Mouse (Mus musculus) kidney, embryonic 16.5 days (tissue): ENCODE data around the gene Pde4d. TPM values are rescaled to one million over a fixed set of nuclear protein-coding genes. Genes with fewer than 3 reads are reported as not detected.

Experiments used
- ATAC-seq: fragments of 200-750 bp; cut with Nextera tagmentation; 2 replicates; pipeline ENCODE4 v1.8.0; 2017; ENCODE audit warnings: moderate TSS enrichment; ENCODE audit not compliant: low FRiP score, low TSS enrichment
- H3K27ac ChIP-seq: fragments of 300-500 bp; sonication (generic); 2 replicates; pipeline ENCODE4 v1.5.1; 2014; ENCODE audit warnings: low read length
- H3K27me3 ChIP-seq: fragments of 300-500 bp; sonication (generic); 2 replicates; pipeline ENCODE4 v1.6.1; 2014; ENCODE audit warnings: low read length, control low read depth, mixed read lengths; ENCODE audit not compliant: insufficient read depth
- H3K36me3 ChIP-seq: fragments of 300-500 bp; sonication (generic); 2 replicates; pipeline ENCODE4 v1.6.1; 2014; ENCODE audit warnings: low read length, control low read depth, mixed read lengths; ENCODE audit not compliant: insufficient read depth
- H3K4me1 ChIP-seq: fragments of 300-500 bp; sonication (generic); 2 replicates; pipeline ENCODE4 v1.6.1; 2014; ENCODE audit warnings: low read length, control low read depth, mixed read lengths; ENCODE audit not compliant: insufficient read depth
- H3K4me2 ChIP-seq: fragments of 300-500 bp; sonication (generic); replicated peaks from 2 replicates; pipeline ENCODE4 v1.6.1; 2014; ENCODE audit warnings: low read depth, low read length
- H3K4me3 ChIP-seq: fragments of 300-500 bp; sonication (generic); 2 replicates; pipeline ENCODE4 v1.5.1; 2014; ENCODE audit warnings: mild to moderate bottlenecking, low read length
- H3K9ac ChIP-seq: fragments of 300-500 bp; sonication (generic); replicated peaks from 2 replicates; pipeline ENCODE4 v1.6.1; 2014; ENCODE audit warnings: low read length
- H3K9me3 ChIP-seq: fragments of 300-500 bp; sonication (generic); 2 replicates; pipeline ENCODE4 v1.6.1; 2016; ENCODE audit warnings: low read length, control low read depth
- WGBS: fragments of 180-500 bp; shearing (Covaris S2); extraction: QIAGEN DNeasy Blood & Tissue Kit; methylation state at CpG from one replicate; pipeline ENCODE4 v1.1.7; 2014; 5-methylcytosine and 5-hydroxymethylcytosine counted together
- polyA plus RNA-seq: library from polyadenylated mRNA; unstranded; fragments of >200 nt; fragmentation: Nextera tagmentation; extraction: Ambion mirVana; gene quantifications from 2 replicates; pipeline ENCODE4 v1.2.1, GENCODE M21; 2015

Gene Pde4d
- polyA plus RNA-seq, 1 experiment from 2014 or later: 11.1 TPM

GRCm38 (mm10) chr13:108618207-108618606, 168.5 kb downstream of the Pde4d start:
- H3K4me1 ChIP-seq: no peaks in the 10 kb centered on the region
- no peak overlapping the region for H3K4me3 ChIP-seq
- H3K27ac ChIP-seq: no peak overlapping the region
- no peaks in the 10 kb centered on the region for H3K27me3 ChIP-seq
- H3K9me3 ChIP-seq: peaks cover 6% of the 10 kb centered on the region; the same call in 1 of the 2 replicates
- no peaks in the 10 kb centered on the region for H3K36me3 ChIP-seq
- WGBS: 47% methylated on average over 1 of the region's 1 CpGs
- ATAC-seq: no peak
- H3K9ac ChIP-seq: no peak overlapping the region
- no peak overlapping the region for H3K4me2 ChIP-seq

DNA sequence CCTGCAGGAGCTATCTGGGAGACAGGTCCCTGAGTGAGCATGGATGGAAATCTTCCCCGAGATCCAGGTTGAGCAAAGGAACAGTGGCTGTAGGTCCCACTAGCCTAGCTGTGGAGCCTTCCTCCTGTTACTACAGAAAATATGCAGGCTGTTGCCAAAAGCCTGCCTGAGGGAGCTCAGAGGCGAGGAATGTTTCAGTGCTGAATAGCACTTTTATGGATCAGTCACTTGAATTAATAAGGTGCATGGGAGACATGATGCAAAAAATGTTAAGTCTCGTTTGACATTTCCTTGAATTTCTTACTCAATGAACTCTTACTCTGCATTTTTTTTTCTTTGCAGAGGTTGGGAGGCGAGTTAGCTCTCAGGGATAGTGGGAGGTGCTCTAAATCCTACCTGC, 172.9 kb downstream of the Pde4d start:
- Histone ChIP-seq H3K9me3 (peaks cover 1% of the 10 kb centered on the region; the same call in 1 of the 2 replicates), H3K4me1 (no peaks in the 10 kb centered on the region), H3K27me3 (no peaks in the 10 kb centered on the region), H3K4me3 (no peak overlapping the region), H3K27ac (no peak overlapping the region), H3K36me3 (no peaks in the 10 kb centered on the region), H3K4me2 (no peak overlapping the region), H3K9ac (no peak overlapping the region)
- no peak; the same call in 1 of the 2 replicates for ATAC-seq
- WGBS: 43% methylated on average over 4 of the region's 4 CpGs

DNA sequence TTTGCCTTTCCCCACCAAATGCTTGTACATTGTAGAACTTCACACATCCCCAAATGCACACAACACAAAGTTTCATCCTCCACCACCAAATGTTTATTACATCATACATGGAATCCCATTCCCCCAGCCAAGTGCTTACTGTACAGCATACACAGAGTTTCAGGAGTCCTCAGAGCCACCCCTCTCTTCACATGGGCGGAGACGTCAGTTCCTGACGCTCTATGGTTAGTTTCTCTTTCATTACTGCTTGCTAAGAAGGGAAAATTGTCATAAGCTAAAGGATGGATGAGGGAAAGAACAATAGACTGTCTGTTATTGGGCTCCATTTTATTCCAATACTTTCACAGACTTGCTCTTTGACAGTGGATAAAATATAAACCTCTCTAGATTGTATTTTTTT, 174.2 kb downstream of the Pde4d start:
- H3K4me3 ChIP-seq: no peak overlapping the region
- no peaks in the 10 kb centered on the region for H3K27me3 ChIP-seq
- no peaks in the 10 kb centered on the region for H3K4me1 ChIP-seq
- no peak overlapping the region for H3K27ac ChIP-seq
- no peak for ATAC-seq
- no peaks in the 10 kb centered on the region for H3K36me3 ChIP-seq
- no peaks in the 10 kb centered on the region for H3K9me3 ChIP-seq
- no peak overlapping the region for H3K4me2 ChIP-seq
- H3K9ac ChIP-seq: no peak overlapping the region
- 88% methylated on average over 3 of the region's 3 CpGs for WGBS

DNA sequence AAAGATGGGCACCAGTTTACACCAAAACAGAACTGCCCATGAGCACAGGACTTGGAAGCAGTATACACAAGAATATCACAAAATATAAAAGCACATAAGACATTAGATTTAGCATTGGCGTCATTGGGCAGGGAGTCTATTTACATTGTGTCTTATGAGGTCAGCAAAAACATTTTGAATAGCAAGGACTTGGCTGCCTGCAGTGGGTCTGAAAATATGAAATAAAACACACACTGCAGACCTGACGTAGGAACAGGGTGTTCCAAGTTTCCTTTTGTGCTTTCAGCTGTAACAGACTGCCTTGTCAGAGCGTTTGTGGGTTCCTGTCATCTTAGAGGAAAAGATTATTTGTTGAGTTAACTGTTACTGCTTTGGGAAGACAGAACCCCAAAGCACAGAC, 176.4 kb downstream of the Pde4d start:
- Histone ChIP-seq H3K27me3 (no peaks in the 10 kb centered on the region), H3K9me3 (no peaks in the 10 kb centered on the region), H3K4me1 (no peaks in the 10 kb centered on the region), H3K4me3 (no peak overlapping the region), H3K4me2 (no peak overlapping the region), H3K27ac (no peak overlapping the region), H3K9ac (no peak overlapping the region), H3K36me3 (no peaks in the 10 kb centered on the region)
- 50% methylated on average over 3 of the region's 3 CpGs for WGBS
- ATAC-seq: no peak

- H3K4me2 ChIP-seq: no peak overlapping the region
- 64% methylated on average over 2 of the region's 2 CpGs for WGBS
- H3K9ac ChIP-seq: no peak overlapping the region
- H3K4me1 ChIP-seq: no peaks in the 10 kb centered on the region
- H3K36me3 ChIP-seq: no peaks in the 10 kb centered on the region
- H3K4me3 ChIP-seq: no peak overlapping the region
- H3K27me3 ChIP-seq: no peaks in the 10 kb centered on the region
- peak; percentile 88 for ATAC-seq
- H3K9me3 ChIP-seq: no peaks in the 10 kb centered on the region
- no peak overlapping the region for H3K27ac ChIP-seq
Observed at GRCm38 (mm10) chr13:108628501-108628900, 178.8 kb downstream of the Pde4d start.

- H3K27ac ChIP-seq: no peak overlapping the region
- H3K27me3 ChIP-seq: no peaks in the 10 kb centered on the region
- no peaks in the 10 kb centered on the region for H3K36me3 ChIP-seq
- WGBS: 47% methylated on average over 2 of the region's 2 CpGs
- no peak overlapping the region for H3K4me2 ChIP-seq
- H3K4me1 ChIP-seq: no peaks in the 10 kb centered on the region
- no peak for ATAC-seq
- H3K4me3 ChIP-seq: no peak overlapping the region
- no peaks in the 10 kb centered on the region for H3K9me3 ChIP-seq
- H3K9ac ChIP-seq: no peak overlapping the region
Observed at GRCm38 (mm10) chr13:108630576-108630975, 180.8 kb downstream of the Pde4d start.

DNA sequence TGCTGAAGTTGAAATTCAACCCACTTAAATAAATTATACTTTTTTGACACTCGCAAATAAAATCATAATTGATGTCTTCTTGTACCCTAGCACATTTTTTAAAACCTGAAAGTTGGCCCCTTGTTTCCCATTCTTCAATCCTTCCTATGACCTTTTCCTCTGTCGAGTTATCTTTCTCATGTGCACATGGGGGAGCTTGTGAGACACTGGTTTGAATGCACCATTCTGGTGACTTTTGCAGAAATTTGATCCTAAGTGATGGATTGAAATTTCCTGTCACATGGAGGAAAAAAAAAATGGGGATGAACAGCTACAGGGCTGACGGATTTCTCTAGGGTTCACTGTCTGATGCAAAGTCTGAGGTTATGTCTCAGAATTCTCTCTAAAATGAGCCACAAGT, 181.5 kb downstream of the Pde4d start:
- Histone ChIP-seq H3K27me3 (no peaks in the 10 kb centered on the region), H3K9me3 (no peaks in the 10 kb centered on the region), H3K4me3 (no peak overlapping the region), H3K36me3 (no peaks in the 10 kb centered on the region), H3K4me2 (no peak overlapping the region), H3K27ac (no peak overlapping the region), H3K9ac (no peak overlapping the region), H3K4me1 (no peaks in the 10 kb centered on the region)
- no peak for ATAC-seq
- 42% methylated on average over 3 of the region's 3 CpGs for WGBS

- no peak for ATAC-seq
- Histone ChIP-seq H3K36me3 (no peaks in the 10 kb centered on the region), H3K4me3 (no peak overlapping the region), H3K27ac (no peak overlapping the region), H3K9ac (no peak overlapping the region), H3K4me1 (no peaks in the 10 kb centered on the region), H3K27me3 (no peaks in the 10 kb centered on the region), H3K9me3 (no peaks in the 10 kb centered on the region), H3K4me2 (no peak overlapping the region)
- 52% methylated on average over 1 of the region's 1 CpGs for WGBS
Observed at GRCm38 (mm10) chr13:108636526-108636925, 186.8 kb downstream of the Pde4d start.

GRCm38 (mm10) chr13:108642259-108642658, 192.5 kb downstream of the Pde4d start:
- WGBS: 65% methylated on average over 5 of the region's 5 CpGs

GRCm38 (mm10) chr13:108646801-108647200, 197.1 kb downstream of the Pde4d start:
- Histone ChIP-seq H3K36me3 (no peaks in the 10 kb centered on the region), H3K4me1 (no peaks in the 10 kb centered on the region), H3K27me3 (no peaks in the 10 kb centered on the region), H3K4me3 (no peak overlapping the region), H3K27ac (no peak overlapping the region), H3K9ac (no peak overlapping the region), H3K4me2 (no peak overlapping the region), H3K9me3 (no peaks in the 10 kb centered on the region)
- ATAC-seq: no peak
- 80% methylated on average over 6 of the region's 6 CpGs for WGBS

More at GRCm38 (mm10) chr13:108642259-108642658, 192.5 kb downstream of the Pde4d start:
- Histone ChIP-seq H3K9me3 (no peaks in the 10 kb centered on the region), H3K9ac (no peak overlapping the region), H3K4me2 (no peak overlapping the region), H3K36me3 (no peaks in the 10 kb centered on the region), H3K4me3 (no peak overlapping the region), H3K27me3 (no peaks in the 10 kb centered on the region), H3K27ac (no peak overlapping the region), H3K4me1 (no peaks in the 10 kb centered on the region)
- ATAC-seq: no peak
